Mouse (Mus musculus) forebrain, embryonic 10.5 days (tissue): Measurements from ENCODE around the gene Pde6b. TPM values are rescaled to one million over a fixed set of nuclear protein-coding genes. Genes with fewer than 3 reads are reported as not detected.

Source experiments
- DNase-seq: peaks from one replicate; pipeline ENCODE4 v3.0.0-alpha.2; 2017; ENCODE audit warnings: low spot score; ENCODE audit errors: extremely low spot score
- H3K27ac ChIP-seq: fragments of 300-500 bp; sonication (generic); 2 replicates; pipeline ENCODE4 v1.5.1; 2016; ENCODE audit warnings: mild to moderate bottlenecking
- H3K27me3 ChIP-seq: fragments of 300-500 bp; sonication (generic); 2 replicates; pipeline ENCODE4 v1.6.1; 2016; ENCODE audit warnings: mild to moderate bottlenecking; ENCODE audit not compliant: poor library complexity, severe bottlenecking
- H3K36me3 ChIP-seq: fragments of 300-500 bp; sonication (generic); replicated peaks from 2 replicates; pipeline ENCODE4 v1.6.1; 2016; ENCODE audit warnings: mild to moderate bottlenecking, moderate library complexity
- H3K4me1 ChIP-seq: fragments of 300-500 bp; sonication (generic); 2 replicates; pipeline ENCODE4 v1.6.1; 2016
- H3K4me3 ChIP-seq: fragments of 300-500 bp; sonication (generic); 2 replicates; pipeline ENCODE4 v1.5.1; 2016; ENCODE audit warnings: mild to moderate bottlenecking, moderate library complexity
- H3K9me3 ChIP-seq: fragments of 300-500 bp; sonication (generic); 2 replicates; pipeline ENCODE4 v1.6.1; 2016; ENCODE audit warnings: mild to moderate bottlenecking, moderate library complexity
- WGBS: fragments of 180-500 bp; shearing (Covaris S2); methylation state at CpG from one replicate; pipeline ENCODE4 v1.1.7; 2016; 5-methylcytosine and 5-hydroxymethylcytosine counted together
- polyA plus RNA-seq: library from polyadenylated mRNA; unstranded; fragments of >200 nt; fragmentation: Nextera tagmentation; extraction: Ambion mirVana; gene quantifications from 2 replicates; pipeline ENCODE4 v1.2.1, GENCODE M21; 2016

Pde6b gene
- polyA plus RNA-seq, 1 experiment from 2014 or later = 0.20 TPM

- no peaks in the 10 kb centered on the region for H3K9me3 ChIP-seq
- H3K36me3 ChIP-seq = no peaks in the 10 kb centered on the region
- peak; percentile 34 for DNase-seq
- peaks cover 100% of the 10 kb centered on the region for H3K27me3 ChIP-seq
- WGBS = 3% methylated on average over 35 of the region's 36 CpGs
- H3K4me3 ChIP-seq = peak within 1 kb of the TSS; percentile 62
- H3K4me1 ChIP-seq = peaks cover 32% of the 10 kb centered on the region
- peak within 1 kb of the TSS; percentile 48; the same call in 1 of the 2 replicates for H3K27ac ChIP-seq
These were observed 20.3 kb upstream of the Pde6b start, which contains the start of gene Gm42517 for GRCm38 (mm10) chr5:108367871-108368332. Gene Gm42517, minus strand, starts transcription at chr5:108367922.

- 4% methylated on average over 6 of the region's 6 CpGs for WGBS
- Histone ChIP-seq H3K27ac (no peak overlapping the region), H3K4me1 (peaks cover 32% of the 10 kb centered on the region), H3K9me3 (no peaks in the 10 kb centered on the region), H3K27me3 (peaks cover 100% of the 10 kb centered on the region), H3K4me3 (peak overlapping the region; percentile 62), H3K36me3 (no peaks in the 10 kb centered on the region)
- DNase-seq = no peak
These were observed 19.7 kb upstream of the Pde6b start for GRCm38 (mm10) chr5:108368446-108368845.

GRCm38 (mm10) chr5:108368851-108369621, 19.2 kb upstream of the Pde6b start:
- WGBS = 1% methylated on average over 49 of the region's 49 CpGs
- no peaks in the 10 kb centered on the region for H3K9me3 ChIP-seq
- H3K27ac ChIP-seq = no peak overlapping the region

DNA sequence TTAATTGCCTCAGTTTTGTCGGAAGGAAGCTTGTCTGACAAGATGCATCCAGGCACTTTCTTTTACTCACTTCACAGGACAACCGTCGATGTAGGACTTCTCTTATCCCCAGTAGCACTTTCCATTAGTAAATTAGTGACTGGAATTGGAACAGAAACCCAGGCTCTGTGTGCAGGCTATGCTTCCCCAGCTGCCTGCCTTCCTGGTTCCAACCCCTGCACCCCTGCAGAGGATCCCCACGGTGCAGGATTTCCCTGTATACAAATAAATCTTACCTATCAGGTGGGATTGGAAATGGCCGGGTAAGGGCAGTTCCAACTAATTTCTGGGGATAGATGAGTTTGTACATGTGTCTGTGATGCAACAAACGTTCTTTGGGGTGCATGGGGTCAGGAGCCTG, 18.2 kb upstream of the Pde6b start:
- Histone ChIP-seq H3K27me3 (peaks cover 85% of the 10 kb centered on the region), H3K36me3 (no peaks in the 10 kb centered on the region), H3K9me3 (no peaks in the 10 kb centered on the region), H3K27ac (no peak overlapping the region), H3K4me1 (peaks cover 32% of the 10 kb centered on the region), H3K4me3 (no peak overlapping the region)
- WGBS = under 1% methylated on average over 6 of the region's 6 CpGs
- DNase-seq = no peak

More at GRCm38 (mm10) chr5:108368851-108369621, 19.2 kb upstream of the Pde6b start:
- Histone ChIP-seq H3K4me1 (peaks cover 32% of the 10 kb centered on the region), H3K4me3 (peak overlapping the region; percentile 62), H3K36me3 (no peaks in the 10 kb centered on the region), H3K27me3 (peaks cover 94% of the 10 kb centered on the region)
- DNase-seq = peak; percentile 37

DNA sequence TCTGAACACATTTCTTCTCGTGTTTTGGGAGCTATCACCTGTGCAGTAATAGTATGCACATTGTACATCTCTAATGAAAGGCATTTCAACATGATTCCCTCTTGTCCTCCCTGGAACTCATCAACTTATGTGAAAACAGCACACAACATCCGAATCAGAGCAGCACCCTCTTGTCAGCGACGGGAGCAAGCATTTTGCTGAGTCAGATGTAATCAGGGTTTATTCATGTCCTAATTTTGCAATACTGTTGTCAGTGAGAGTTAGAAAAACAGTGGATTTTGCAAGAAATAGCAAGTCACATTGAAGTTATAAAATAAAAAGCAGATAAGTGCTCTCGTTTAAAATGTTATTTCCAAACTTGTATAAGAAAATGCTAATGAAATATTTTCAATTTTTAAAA, 14.1 kb upstream of the Pde6b start:
- no peaks in the 10 kb centered on the region for H3K9me3 ChIP-seq
- no peaks in the 10 kb centered on the region for H3K36me3 ChIP-seq
- peaks cover 44% of the 10 kb centered on the region for H3K27me3 ChIP-seq
- H3K4me3 ChIP-seq = no peak overlapping the region
- H3K4me1 ChIP-seq = peaks cover 4% of the 10 kb centered on the region
- 78% methylated on average over 5 of the region's 5 CpGs for WGBS
- no peak overlapping the region for H3K27ac ChIP-seq
- no peak for DNase-seq

GRCm38 (mm10) chr5:108376059-108376458, 12.1 kb upstream of the Pde6b start:
- Histone ChIP-seq H3K27ac (no peak overlapping the region), H3K4me1 (no peaks in the 10 kb centered on the region), H3K4me3 (no peak overlapping the region), H3K9me3 (no peaks in the 10 kb centered on the region), H3K27me3 (peaks cover 24% of the 10 kb centered on the region), H3K36me3 (no peaks in the 10 kb centered on the region)
- 71% methylated on average over 1 of the region's 1 CpGs for WGBS
- no peak for DNase-seq

GRCm38 (mm10) chr5:108378346-108378745, 9.8 kb upstream of the Pde6b start:
- Histone ChIP-seq H3K9me3 (no peaks in the 10 kb centered on the region), H3K27ac (no peak overlapping the region), H3K27me3 (peaks cover 1% of the 10 kb centered on the region; the same call in 1 of the 2 replicates), H3K4me3 (no peak overlapping the region), H3K4me1 (no peaks in the 10 kb centered on the region), H3K36me3 (no peaks in the 10 kb centered on the region)
- 88% methylated on average over 4 of the region's 4 CpGs for WGBS
- no peak for DNase-seq

GRCm38 (mm10) chr5:108385632-108386031, 2.6 kb upstream of the Pde6b start:
- no peak for DNase-seq
- no peak overlapping the region for H3K4me3 ChIP-seq
- no peak overlapping the region for H3K27ac ChIP-seq
- 97% methylated on average over 2 of the region's 2 CpGs for WGBS
- H3K9me3 ChIP-seq = no peaks in the 10 kb centered on the region
- no peaks in the 10 kb centered on the region for H3K36me3 ChIP-seq
- no peaks in the 10 kb centered on the region for H3K27me3 ChIP-seq
- no peaks in the 10 kb centered on the region for H3K4me1 ChIP-seq

- H3K27me3 ChIP-seq = no peaks in the 10 kb centered on the region
- H3K4me3 ChIP-seq = no peak overlapping the region
- no peak overlapping the region for H3K27ac ChIP-seq
- no peaks in the 10 kb centered on the region for H3K36me3 ChIP-seq
- 80% methylated on average over 4 of the region's 4 CpGs for WGBS
- no peaks in the 10 kb centered on the region for H3K9me3 ChIP-seq
- no peak for DNase-seq
- no peaks in the 10 kb centered on the region for H3K4me1 ChIP-seq
These were observed 1.7 kb upstream of the Pde6b start for GRCm38 (mm10) chr5:108386449-108386848.

DNA sequence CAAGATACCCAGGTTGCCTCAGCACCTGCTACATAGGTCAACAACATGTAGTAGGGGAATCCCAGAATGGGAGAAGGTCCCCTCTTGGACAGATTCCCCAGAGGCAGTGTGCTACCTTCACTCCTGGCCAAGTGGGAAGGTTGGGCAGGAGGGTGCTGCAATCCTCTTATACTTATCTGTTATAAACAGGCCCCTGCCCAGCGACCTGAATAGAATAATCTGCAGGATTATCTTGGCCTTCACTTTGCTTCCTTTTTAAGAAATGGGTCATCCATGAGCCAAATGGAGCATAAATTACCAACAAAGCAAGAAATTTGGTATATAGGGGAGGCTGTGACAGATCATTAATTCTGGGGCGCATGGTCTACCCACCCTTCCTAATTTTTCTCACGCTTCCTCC, 1.6 kb downstream of the Pde6b start:
- H3K4me1 ChIP-seq = no peaks in the 10 kb centered on the region
- WGBS = 79% methylated on average over 3 of the region's 3 CpGs
- H3K36me3 ChIP-seq = no peaks in the 10 kb centered on the region
- no peaks in the 10 kb centered on the region for H3K27me3 ChIP-seq
- no peak overlapping the region for H3K27ac ChIP-seq
- H3K4me3 ChIP-seq = no peak overlapping the region
- no peaks in the 10 kb centered on the region for H3K9me3 ChIP-seq
- no peak for DNase-seq

DNA sequence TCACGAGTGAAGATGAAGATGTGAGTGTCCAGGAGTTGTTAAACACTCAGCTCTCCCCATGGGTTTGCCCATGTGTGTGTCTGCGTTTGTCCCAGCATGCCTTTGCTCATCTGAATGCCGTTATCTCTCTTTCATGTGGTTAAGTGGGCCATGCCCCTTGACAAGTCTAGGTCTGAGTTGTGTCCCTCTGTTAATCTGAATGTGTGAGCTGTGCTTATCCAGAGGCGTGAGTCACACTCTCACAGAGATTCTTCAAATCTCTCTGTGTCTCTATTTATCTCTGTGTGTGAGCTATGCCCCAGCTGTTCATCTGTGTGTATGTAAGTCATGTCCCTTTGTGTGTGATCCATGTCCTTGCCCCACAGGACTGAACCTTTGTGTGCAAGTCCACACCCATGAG, 15.3 kb downstream of the Pde6b start:
- no peak overlapping the region for H3K27ac ChIP-seq
- no peaks in the 10 kb centered on the region for H3K9me3 ChIP-seq
- WGBS = 82% methylated on average over 4 of the region's 4 CpGs
- no peak for DNase-seq
- H3K36me3 ChIP-seq = no peaks in the 10 kb centered on the region
- H3K4me3 ChIP-seq = no peak overlapping the region
- no peaks in the 10 kb centered on the region for H3K27me3 ChIP-seq
- H3K4me1 ChIP-seq = no peaks in the 10 kb centered on the region

- Histone ChIP-seq H3K4me1 (no peaks in the 10 kb centered on the region), H3K4me3 (no peak overlapping the region), H3K27me3 (no peaks in the 10 kb centered on the region), H3K27ac (no peak overlapping the region), H3K36me3 (no peaks in the 10 kb centered on the region), H3K9me3 (no peaks in the 10 kb centered on the region)
- WGBS = 83% methylated on average over 1 of the region's 1 CpGs
- no peak for DNase-seq
These were observed 17.3 kb downstream of the Pde6b start for GRCm38 (mm10) chr5:108405460-108405859.

GRCm38 (mm10) chr5:108406977-108407376, 18.8 kb downstream of the Pde6b start:
- Histone ChIP-seq H3K27ac (no peak overlapping the region), H3K27me3 (no peaks in the 10 kb centered on the region), H3K36me3 (no peaks in the 10 kb centered on the region), H3K4me1 (no peaks in the 10 kb centered on the region), H3K9me3 (no peaks in the 10 kb centered on the region), H3K4me3 (no peak overlapping the region)
- no peak for DNase-seq
- 74% methylated on average over 2 of the region's 2 CpGs for WGBS
